Mouse (Mus musculus): ENCODE data around the gene Hpcal1.
A peak's percentile ranks its signal among the peaks of the same experiment; 100 is the strongest.

The Hpcal1 gene

DNA sequence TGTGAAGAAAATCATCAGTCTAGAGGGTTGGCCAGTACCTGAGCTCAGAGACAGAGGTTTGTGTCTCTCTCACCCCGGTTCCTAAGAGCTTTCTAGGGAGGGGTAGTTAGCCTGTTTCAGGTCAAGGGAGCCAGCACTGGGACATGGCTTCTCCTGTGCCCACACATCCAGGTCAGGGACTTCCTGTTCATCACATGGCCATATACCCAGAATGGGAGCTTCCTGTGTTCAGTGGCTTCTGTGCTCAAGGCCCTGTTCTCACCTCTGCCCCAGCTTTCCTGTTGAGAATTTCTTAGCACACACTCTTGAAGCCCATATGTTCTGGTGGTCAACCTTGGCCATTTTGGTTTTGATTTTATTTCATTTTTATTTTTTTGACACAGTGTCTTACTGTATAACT, 26.6 kb downstream of the Hpcal1 start:
- DNase-seq = no peak

DNA sequence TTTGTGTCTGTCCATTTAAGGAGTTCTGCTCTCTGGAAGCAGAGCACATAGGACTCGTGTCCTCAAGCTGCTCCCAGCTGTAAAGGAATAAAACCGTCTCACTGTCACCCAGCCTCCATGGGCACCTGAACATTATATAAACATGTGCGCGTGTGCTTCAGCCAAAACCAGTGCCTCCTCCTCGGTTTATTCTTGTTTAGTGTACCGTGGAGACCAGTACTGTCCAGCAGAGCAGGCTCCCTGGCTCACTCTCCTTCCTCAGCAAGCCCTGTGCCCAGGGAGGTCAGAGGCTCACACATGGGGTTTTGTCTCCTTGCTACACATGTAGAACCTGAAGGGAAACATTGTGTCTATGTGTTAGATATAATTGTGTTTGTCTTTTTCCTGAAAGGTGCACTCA, 27.5 kb downstream of the Hpcal1 start:
- no peak for DNase-seq

GRCm38 (mm10) chr12:17721058-17721457, 30.4 kb downstream of the Hpcal1 start:
- DNase-seq = peak; percentile 71

- DNase-seq = no peak
Observed at GRCm38 (mm10) chr12:17722452-17723181, 32.0 kb downstream of the Hpcal1 start.

DNA sequence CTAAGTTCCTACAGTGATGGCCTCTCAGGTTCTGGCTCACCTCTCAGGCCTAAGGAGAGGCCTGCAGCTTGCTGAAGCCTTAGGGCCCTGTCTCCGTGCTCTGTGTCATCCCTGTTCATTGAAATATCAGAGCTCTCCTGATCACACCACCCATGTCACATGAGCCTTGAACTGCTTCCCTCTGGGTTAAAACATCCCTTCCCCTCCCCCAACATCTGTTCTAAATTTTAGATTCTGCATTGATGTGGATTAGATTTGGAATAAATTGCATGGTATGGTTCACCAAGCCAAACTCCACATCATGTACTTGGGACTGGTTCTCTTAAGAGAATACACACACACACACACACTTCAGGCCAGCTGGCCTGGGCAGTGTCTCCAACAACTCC, 32.5 kb downstream of the Hpcal1 start:
- no peak for DNase-seq

DNA sequence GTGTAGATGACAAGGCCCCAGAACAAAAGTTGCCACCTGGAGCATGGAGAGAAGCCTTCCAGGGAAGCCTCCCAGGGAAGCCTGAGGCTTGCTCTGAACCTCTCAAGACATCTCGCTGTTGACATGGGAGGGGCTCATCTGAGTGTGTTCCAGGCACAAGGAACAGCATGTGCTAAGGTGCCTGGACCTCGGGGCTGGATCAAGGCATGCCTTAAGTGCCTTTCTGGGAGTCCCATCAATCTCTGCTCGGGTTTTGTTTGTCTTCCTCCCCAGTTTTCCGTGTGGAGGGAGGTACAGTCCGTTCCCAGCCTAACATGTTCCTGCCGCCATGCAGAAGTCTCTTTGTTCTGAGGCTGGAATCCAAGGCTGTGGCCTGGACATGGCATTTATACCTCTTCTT, 33.3 kb downstream of the Hpcal1 start:
- no peak for DNase-seq

GRCm38 (mm10) chr12:17724412-17725090, 33.9 kb downstream of the Hpcal1 start:
- DNase-seq = no peak

- no peak for DNase-seq
Observed at GRCm38 (mm10) chr12:17725592-17725991, 34.9 kb downstream of the Hpcal1 start.

GRCm38 (mm10) chr12:17726576-17727320, 36.1 kb downstream of the Hpcal1 start:
- DNase-seq = peak; percentile 48

DNA sequence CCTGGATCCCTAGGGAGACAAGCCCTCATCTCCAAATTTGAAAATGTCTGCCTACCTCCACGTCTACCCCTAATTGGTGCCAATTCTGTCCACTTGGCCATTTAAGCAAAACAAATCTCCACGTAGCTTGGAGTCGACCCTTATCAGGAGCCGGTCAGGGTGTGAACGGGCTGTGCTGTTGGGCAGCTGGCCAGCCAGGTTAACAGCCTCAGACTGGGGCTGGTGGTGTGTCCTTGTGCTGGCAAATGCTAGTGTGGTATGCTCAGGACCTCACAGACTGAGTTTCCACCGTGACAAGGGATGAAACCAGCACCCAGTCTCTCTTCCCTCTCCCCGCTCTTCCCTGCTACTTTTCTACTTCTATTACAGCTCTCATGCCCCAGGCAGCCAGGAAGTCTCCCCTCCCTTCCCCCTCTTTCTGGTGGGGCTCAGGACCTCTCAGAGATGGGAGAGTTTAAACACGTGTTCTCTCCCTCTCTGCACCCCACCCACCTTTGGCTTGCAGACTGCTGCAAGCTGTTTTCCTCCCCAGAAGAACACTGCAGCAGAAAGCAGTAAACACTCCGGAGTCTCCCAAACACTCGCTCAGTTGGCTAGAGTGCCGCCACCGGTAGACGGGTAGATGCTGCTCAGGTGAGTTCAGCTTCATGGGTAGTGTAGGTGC, 37.2 kb downstream of the Hpcal1 start:
- peak; percentile 61 for DNase-seq

DNA sequence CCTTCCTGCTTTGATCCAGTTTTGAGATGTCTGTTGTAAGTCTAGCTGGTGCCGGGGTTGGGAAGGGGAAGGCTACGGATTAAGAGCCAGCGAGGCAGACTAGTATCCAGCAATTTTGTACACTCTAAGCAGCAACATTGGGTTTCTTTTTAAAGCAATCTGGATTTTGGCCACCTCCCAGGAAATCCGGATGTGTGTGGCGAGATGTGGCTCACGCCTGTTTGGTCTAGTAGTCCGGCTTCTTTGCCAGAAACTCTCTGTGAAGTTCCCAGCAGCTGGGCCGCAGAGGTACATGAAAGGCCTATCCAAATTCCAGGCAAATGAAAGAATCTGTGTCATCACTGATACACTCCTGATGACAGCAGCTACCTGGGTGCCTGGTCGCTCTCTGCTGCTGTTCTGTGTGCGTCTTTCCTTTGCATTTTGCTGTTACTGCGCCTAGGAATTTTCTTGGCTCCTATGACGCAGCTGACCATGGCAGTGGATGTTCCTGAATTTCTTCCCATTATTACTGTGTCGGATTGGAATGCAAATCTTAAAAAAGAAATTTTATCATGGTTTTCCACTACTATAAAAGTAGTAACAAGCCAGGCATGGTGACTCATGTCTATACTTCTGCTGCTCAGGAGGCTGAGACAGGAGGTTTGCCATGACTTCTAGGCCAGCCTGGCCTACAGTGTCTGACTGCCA, 38.7 kb downstream of the Hpcal1 start:
- no peak for DNase-seq

GRCm38 (mm10) chr12:17732006-17732405, 41.4 kb downstream of the Hpcal1 start:
- DNase-seq = no peak

- no peak for DNase-seq
Observed at GRCm38 (mm10) chr12:17732546-17732945, 41.9 kb downstream of the Hpcal1 start.

- DNase-seq = no peak
Observed at GRCm38 (mm10) chr12:17733114-17733904, 42.7 kb downstream of the Hpcal1 start.

- no peak for DNase-seq
Observed at GRCm38 (mm10) chr12:17736396-17736795, 45.7 kb downstream of the Hpcal1 start.

DNA sequence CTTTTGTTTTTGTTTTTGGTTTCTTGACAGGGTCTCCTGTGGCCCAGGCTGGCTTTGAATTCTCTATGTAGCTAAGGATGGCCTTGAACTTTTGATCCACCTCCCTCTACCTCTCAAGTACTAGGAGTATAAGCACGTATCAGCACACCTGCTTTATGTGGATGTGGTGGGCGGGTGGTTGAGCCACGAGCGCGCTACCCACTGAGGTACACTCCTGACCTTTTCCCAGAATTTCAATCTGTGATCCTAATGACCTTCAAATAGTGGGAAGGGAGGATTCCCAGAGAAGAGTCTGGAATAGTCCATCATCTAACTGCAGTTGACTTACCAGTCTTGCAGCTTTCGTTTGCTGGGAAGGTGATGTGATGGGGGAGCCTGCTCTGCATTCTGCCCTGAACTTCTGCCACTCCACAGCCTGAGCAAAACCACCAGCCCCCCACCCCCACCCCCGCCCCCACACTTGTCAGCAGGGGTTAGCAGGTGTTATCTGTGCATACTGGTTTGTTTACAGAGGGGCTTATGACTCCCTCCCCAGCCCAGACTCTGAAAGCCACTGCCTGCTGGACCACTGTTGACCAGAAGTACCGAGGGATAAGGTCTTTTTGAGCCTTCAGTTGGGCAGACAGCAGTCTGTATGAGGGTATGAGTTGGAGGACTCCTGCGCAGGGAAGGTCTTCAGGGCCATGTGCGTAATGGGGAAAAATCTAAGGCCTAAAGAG, 46.4 kb downstream of the Hpcal1 start:
- DNase-seq = no peak

DNA sequence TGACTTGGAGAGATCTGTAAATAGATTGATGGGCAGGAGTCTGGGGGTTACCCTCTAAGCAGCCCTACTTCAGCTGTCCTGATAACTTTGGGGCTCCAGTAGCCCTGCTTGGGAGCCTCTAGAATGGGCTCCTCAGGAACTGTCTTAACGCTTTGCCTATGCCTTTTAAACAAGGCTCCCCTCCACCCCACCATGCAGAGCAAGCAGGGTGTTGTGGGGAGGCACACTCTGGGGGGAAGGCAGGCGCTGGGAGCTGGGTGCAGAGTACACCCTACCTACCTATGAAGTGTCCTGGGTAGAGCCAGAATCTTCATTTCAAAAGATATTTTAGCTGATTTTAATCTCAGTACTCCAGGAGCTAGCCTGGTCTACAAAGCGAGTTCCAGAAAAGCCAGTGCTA, 47.2 kb downstream of the Hpcal1 start:
- DNase-seq = no peak

DNA sequence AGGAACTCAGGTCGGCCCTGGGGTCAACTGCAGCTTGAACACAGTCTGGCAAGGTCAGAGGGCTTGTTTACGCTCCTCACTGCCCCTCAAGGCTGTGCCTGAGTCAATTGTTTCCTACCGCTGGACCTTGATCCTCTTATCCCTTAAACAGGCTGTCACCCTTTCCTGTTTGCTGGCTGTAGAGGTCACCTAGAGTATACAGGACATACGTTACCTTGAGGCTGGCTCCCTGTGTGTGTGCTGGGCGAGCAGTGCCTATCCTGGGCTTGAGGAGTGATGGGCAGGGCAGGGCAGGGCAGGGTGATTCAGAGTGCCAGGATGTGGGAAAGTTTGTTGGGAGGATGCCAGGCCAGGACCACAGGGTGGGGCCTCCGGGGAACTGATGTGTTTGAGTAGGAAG, 47.8 kb downstream of the Hpcal1 start:
- DNase-seq = no peak

GRCm38 (mm10) chr12:17740226-17740625, 49.6 kb downstream of the Hpcal1 start:
- no peak for DNase-seq

GRCm38 (mm10) chr12:17741637-17742364, 51.1 kb downstream of the Hpcal1 start:
- peak; percentile 76 for DNase-seq
